Mouse (Mus musculus) lung, postnatal 0 days (tissue): ENCODE measurements at regions not wholly inside any gene's neighbourhood (a gene's known extent, or its start where the extent isn't known, plus 50 kb on each side); places are given as distances from the start of the nearest gene placed in this dataset.
A peak's percentile ranks its signal among the peaks of the same experiment; 100 is the strongest.

ENCODE experiments used
- ATAC-seq: fragments of 200-750 bp; cut with Nextera tagmentation; 2 replicates; pipeline ENCODE4 v1.8.0; 2017; ENCODE audit warnings: moderate library complexity
- DNase-seq: peaks from one replicate; pipeline ENCODE4 v3.0.0-alpha.2; 2016; ENCODE audit warnings: low spot score
- H3K27ac ChIP-seq: fragments of 300-500 bp; sonication (generic); 2 replicates; pipeline ENCODE4 v1.5.1; 2014; ENCODE audit warnings: antibody characterized with exemption, mild to moderate bottlenecking, low read length, mixed read lengths
- H3K27me3 ChIP-seq: fragments of 300-500 bp; sonication (generic); replicated peaks from 2 replicates; pipeline ENCODE4 v1.6.1; 2014; ENCODE audit warnings: low read length, mixed read lengths; ENCODE audit not compliant: insufficient read depth
- H3K36me3 ChIP-seq: fragments of 300-500 bp; sonication (generic); 2 replicates; pipeline ENCODE4 v1.6.1; 2014; ENCODE audit warnings: low read length, mixed read lengths; ENCODE audit not compliant: insufficient read depth
- H3K4me1 ChIP-seq: fragments of 300-500 bp; sonication (generic); 2 replicates; pipeline ENCODE4 v1.6.1; 2014; ENCODE audit warnings: antibody characterized with exemption, low read depth, low read length, mixed read lengths; ENCODE audit not compliant: insufficient read depth
- H3K4me2 ChIP-seq: fragments of 300-500 bp; sonication (generic); replicated peaks from 2 replicates; pipeline ENCODE4 v1.6.1; 2014; ENCODE audit warnings: low read depth, mild to moderate bottlenecking, low read length, moderate library complexity, mixed read lengths
- H3K4me3 ChIP-seq: fragments of 300-500 bp; sonication (generic); 2 replicates; pipeline ENCODE4 v1.5.1; 2014; ENCODE audit warnings: low read depth, low read length
- H3K9ac ChIP-seq: fragments of 300-500 bp; sonication (generic); replicated peaks from 2 replicates; pipeline ENCODE4 v1.6.1; 2014; ENCODE audit warnings: low read depth, mild to moderate bottlenecking
- H3K9me3 ChIP-seq: fragments of 300-500 bp; sonication (generic); 2 replicates; pipeline ENCODE4 v1.6.1; 2016; ENCODE audit warnings: low read length, mixed read lengths
- CTCF ChIP-seq: IDR thresholded peaks from 2 replicates; pipeline ENCODE4 v1.5.1; 2016; ENCODE audit warnings: antibody characterized with exemption, mild to moderate bottlenecking
- EP300 ChIP-seq: IDR thresholded peaks from 2 replicates; pipeline ENCODE4 v1.6.1; 2016; ENCODE audit warnings: antibody characterized with exemption, mild to moderate bottlenecking, control low read depth
- WGBS: fragments of 180-500 bp; shearing (Covaris S2); extraction: QIAGEN DNeasy Blood & Tissue Kit; methylation state at CpG from one replicate; pipeline ENCODE4 v1.1.7; 2014; 5-methylcytosine and 5-hydroxymethylcytosine counted together

DNA sequence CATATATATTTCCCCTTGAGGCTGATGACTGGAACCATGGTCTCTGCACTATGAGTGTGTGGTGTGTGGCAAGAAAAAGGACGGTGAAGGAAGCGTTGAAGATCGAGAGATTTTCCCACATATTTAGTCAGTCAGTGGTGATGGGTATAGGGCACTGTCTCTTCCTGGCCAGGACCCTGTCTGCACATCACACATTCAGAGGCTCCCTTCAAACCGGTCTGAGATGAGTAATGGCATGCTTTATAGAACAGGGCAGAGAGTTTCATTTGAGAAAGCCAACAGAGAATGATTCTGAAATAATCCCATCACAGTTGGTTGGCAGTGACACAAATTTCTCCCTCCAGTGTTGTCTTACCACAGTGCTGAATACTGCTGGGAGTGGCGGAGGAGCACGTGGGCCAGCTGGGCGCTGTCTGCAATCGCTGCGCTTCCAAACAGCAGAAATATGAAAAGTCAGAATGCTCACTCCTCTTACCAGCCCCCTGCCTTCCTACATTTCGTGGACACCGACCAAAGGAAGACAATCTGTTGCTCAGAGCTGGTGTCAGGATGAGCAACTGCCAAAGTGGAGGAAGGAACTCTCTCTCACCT is 77.2 kb upstream of the Rapgef5 start:
- H3K36me3 ChIP-seq = no peaks in the 10 kb centered on the region
- WGBS = 55% methylated on average over 11 of the region's 11 CpGs
- H3K27ac ChIP-seq = no peak overlapping the region
- H3K4me3 ChIP-seq = no peak overlapping the region
- no peaks in the 10 kb centered on the region for H3K4me1 ChIP-seq
- TF ChIP-seq EP300 (no peak), CTCF (no peak)
- no peaks in the 10 kb centered on the region for H3K27me3 ChIP-seq
- H3K9me3 ChIP-seq = no peaks in the 10 kb centered on the region
- ATAC-seq (peak; percentile 75), DNase-seq (peak; percentile 62)
- H3K9ac ChIP-seq = no peak overlapping the region
- no peak overlapping the region for H3K4me2 ChIP-seq

DNA sequence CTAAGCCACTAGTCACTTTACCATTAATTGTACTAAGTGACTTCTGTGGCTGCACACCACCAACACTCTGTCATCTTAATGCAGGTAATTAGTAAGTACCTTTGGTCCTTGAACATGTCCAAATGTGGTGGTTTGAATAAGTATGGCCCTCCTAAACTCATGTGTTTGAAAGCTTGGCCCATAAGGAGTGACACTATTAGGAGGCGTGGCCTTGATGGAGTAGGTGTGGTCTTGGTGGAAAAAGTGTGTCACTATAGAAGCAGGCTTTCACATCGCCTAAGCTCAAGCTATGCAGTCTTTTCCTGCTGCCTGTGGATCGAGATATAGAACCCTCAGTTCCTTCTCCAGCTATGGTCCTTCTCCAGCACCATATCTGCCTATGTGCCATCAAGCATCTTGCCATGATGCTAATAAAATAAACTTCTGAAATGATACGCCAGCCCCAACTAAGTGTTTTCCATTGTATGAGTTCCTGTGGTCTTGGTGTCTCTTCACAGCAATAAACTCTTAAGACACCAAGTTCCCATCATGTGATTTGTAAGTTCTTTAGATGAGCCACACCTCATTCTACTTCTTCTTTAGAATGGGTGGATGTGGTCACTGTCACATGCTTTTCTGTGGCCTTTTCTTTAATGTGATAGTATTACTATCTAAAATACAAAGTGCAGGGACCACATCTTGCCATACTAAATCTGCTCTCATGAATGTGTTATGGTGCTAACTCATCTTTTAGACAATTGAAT is 71.9 kb upstream of the Rapgef5 start:
- DNase-seq (no peak), ATAC-seq (no peak)
- H3K4me3 ChIP-seq = no peak overlapping the region
- no peak overlapping the region for H3K4me2 ChIP-seq
- H3K4me1 ChIP-seq = no peaks in the 10 kb centered on the region; the same call in 1 of the 2 replicates
- H3K27me3 ChIP-seq = no peaks in the 10 kb centered on the region
- H3K9me3 ChIP-seq = no peaks in the 10 kb centered on the region
- 83% methylated on average over 4 of the region's 4 CpGs for WGBS
- H3K9ac ChIP-seq = no peak overlapping the region
- no peaks in the 10 kb centered on the region for H3K36me3 ChIP-seq
- TF ChIP-seq CTCF (no peak), EP300 (no peak)
- H3K27ac ChIP-seq = no peak overlapping the region

DNA sequence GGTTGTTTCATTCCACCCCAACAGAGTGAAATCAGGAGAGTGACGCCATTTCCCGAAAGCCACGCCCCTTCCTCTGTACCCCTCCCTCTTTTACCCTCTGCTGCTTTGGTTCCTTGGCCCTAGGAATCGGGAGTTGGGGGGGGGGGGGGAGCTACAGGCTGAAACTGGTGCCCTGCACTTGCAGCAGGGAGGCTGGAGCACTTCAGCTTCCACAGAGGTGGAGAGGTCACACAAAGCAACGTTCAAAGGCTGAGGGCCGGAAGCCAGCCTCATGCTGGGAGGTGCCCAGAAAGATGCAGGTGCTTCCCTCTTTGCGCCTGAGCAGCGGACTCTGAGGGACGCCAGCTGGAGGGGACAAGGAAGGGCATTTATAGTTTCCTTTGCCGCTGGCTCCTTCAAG is 69.1 kb upstream of the Rapgef5 start:
- WGBS = 2% methylated on average over 10 of the region's 10 CpGs
- peak; percentile 65 for DNase-seq
- no peak overlapping the region for H3K9ac ChIP-seq

DNA sequence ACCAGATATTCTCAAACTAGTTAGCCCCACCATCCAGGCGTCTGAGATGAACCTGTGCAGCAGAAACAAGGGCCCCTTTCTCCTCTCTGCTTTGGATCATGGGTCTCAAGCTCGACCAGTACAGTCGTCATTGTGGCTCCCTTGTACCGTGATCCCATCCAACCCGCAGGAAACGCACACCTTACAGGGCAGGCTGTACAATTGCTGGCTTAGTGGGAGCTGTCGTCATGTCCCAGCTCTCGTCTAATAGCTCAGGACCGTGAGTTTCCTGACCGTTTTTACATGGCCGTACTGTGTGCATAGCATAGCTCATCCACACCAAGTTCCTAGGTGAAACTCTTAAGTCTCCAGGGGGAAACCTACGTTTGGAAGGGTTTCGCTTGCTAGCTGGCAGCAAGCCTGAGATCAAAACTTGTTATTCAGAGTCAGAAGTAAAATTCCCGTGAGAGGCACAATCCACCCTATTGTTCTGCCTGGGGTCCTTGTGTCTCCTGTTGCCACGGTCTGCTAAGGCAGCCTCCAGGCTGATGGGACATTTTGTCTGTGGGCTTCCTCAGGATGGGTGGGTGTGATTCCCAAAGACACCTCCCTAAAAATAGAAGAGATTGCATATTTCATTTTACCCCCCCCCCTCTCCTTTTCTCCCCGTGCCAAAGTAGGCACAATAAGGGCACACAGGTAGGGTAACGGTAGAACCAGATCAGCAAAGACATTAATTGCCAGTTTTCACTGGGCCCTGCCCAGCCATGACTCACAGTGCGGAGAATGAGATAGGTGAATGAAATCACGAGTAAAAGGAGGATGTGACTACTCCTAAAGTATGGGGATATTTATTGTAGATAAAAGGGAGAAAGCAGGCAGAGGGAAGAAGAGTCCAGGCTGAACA is 68.2 kb upstream of the Rapgef5 start:
- no peaks in the 10 kb centered on the region for H3K27me3 ChIP-seq
- H3K36me3 ChIP-seq = no peaks in the 10 kb centered on the region
- no peaks in the 10 kb centered on the region for H3K9me3 ChIP-seq
- 37% methylated on average over 19 of the region's 19 CpGs for WGBS
- peak overlapping the region; percentile 47 for H3K4me2 ChIP-seq
- no peak overlapping the region for H3K9ac ChIP-seq
- H3K4me3 ChIP-seq = no peak overlapping the region
- TF ChIP-seq CTCF (no peak), EP300 (no peak)
- DNase-seq (no peak), ATAC-seq (peak; percentile 31)
- peak overlapping the region; percentile 6 for H3K27ac ChIP-seq
- H3K4me1 ChIP-seq = no peaks in the 10 kb centered on the region; the same call in 1 of the 2 replicates

More for the DNA sequence above, 69.1 kb upstream of the Rapgef5 start:
- Histone ChIP-seq H3K27ac (peak overlapping the region; percentile 6; the same call in 1 of the 2 replicates), H3K9me3 (no peaks in the 10 kb centered on the region), H3K36me3 (no peaks in the 10 kb centered on the region), H3K4me1 (no peaks in the 10 kb centered on the region; the same call in 1 of the 2 replicates), H3K4me3 (no peak overlapping the region), H3K27me3 (no peaks in the 10 kb centered on the region), H3K4me2 (peak overlapping the region; percentile 47)
- TF ChIP-seq CTCF (no peak), EP300 (no peak)
- peak; percentile 71 for ATAC-seq

DNA sequence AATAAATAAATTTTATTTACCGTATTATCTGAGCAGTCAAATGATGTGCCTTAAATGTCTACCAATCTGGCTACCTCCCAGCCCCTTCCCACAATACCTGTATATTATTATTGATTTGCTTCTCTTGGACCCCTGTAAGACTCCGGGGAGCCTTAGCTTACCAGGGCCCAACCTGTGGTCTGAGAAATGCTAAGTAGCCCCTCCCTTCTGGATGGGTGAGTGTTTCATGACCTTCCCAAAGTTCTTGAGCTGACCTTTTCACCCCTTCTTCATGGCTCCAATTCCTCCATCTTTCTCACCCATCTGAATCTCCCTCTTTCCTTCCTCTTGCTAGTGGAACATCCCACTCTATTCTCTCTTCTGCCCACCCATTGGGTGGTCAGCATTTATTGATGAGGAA is 67.2 kb upstream of the Rapgef5 start:
- ATAC-seq = no peak
- Histone ChIP-seq H3K4me1 (no peaks in the 10 kb centered on the region; the same call in 1 of the 2 replicates), H3K9ac (no peak overlapping the region), H3K4me2 (no peak overlapping the region), H3K4me3 (no peak overlapping the region), H3K27me3 (no peaks in the 10 kb centered on the region), H3K27ac (no peak overlapping the region), H3K36me3 (no peaks in the 10 kb centered on the region), H3K9me3 (no peaks in the 10 kb centered on the region)
- 91% methylated on average over 2 of the region's 2 CpGs for WGBS
- DNase-seq = no peak
- TF ChIP-seq CTCF = no peak
- no peak for TF ChIP-seq EP300

DNA sequence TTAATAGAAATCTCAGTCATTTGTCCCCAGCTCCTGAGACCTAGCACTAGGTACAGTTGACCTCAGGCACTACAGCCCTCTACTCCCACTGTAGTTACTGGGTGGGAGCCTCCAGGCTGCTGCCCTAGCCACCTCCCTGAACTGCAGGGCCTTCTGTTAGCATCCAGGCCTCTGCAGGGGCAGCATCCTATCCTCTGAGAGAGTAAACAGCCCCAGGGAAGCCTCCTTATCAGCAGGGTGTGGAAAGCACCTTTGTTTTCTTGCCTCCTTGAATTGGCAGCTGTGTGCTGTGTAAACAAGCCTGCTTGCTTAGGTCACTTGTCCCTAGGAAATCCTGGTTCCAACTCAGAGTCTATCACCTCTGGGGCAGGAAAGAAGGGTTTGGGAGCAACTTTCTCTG is 66.2 kb upstream of the Rapgef5 start:
- Histone ChIP-seq H3K27me3 (no peaks in the 10 kb centered on the region), H3K36me3 (no peaks in the 10 kb centered on the region), H3K9me3 (no peaks in the 10 kb centered on the region), H3K9ac (no peak overlapping the region), H3K4me3 (no peak overlapping the region), H3K4me1 (no peaks in the 10 kb centered on the region; the same call in 1 of the 2 replicates), H3K4me2 (no peak overlapping the region), H3K27ac (no peak overlapping the region)
- TF ChIP-seq CTCF (no peak), EP300 (peak; percentile 47)
- ATAC-seq = peak; percentile 65
- peak; percentile 61 for DNase-seq
